Mouse (Mus musculus): ENCODE data around the gene Cib2.

- TF ChIP-seq POLR2A (IDR thresholded peaks at IDR 0.05; ENCODE audit: insufficient read length, low read depth) (no peak), TCF12 (IDR thresholded peaks at IDR 0.05; ENCODE audit: insufficient read depth, poor library complexity, severe bottlenecking) (no peak), USF1 (IDR thresholded peaks at IDR 0.05; ENCODE audit: low read depth) (no peak), MAX (IDR thresholded peaks at IDR 0.05; ENCODE audit: low read depth) (no peak)
These were observed 8.7 kb upstream of the Cib2 start for GRCm38 (mm10) chr9:54568732-54569131.

Data from myocyte (in vitro differentiated cells).